Mouse (Mus musculus) forebrain, embryonic 12.5 days (tissue): Measurements from ENCODE around the gene Nkpd1. TPM values are rescaled to one million over a fixed set of nuclear protein-coding genes. Genes with fewer than 3 reads are reported as not detected.

Experiments
- ATAC-seq: fragments of 200-750 bp; cut with Nextera tagmentation; 2 replicates; pipeline ENCODE4 v1.8.0; 2017; ENCODE audit warnings: moderate TSS enrichment; ENCODE audit not compliant: low FRiP score
- H3K27ac ChIP-seq: fragments of 300-500 bp; sonication (generic); 2 replicates; pipeline ENCODE4 v1.5.1; 2016; ENCODE audit warnings: mild to moderate bottlenecking
- H3K27me3 ChIP-seq: fragments of 300-500 bp; sonication (generic); 2 replicates; pipeline ENCODE4 v1.6.1; 2016; ENCODE audit warnings: mild to moderate bottlenecking
- H3K36me3 ChIP-seq: fragments of 300-500 bp; sonication (generic); replicated peaks from 2 replicates; pipeline ENCODE4 v1.6.1; 2016; ENCODE audit warnings: mild to moderate bottlenecking
- H3K4me1 ChIP-seq: fragments of 300-500 bp; sonication (generic); 2 replicates; pipeline ENCODE4 v1.6.1; 2016
- H3K4me2 ChIP-seq: fragments of 300-500 bp; sonication (generic); 2 replicates; pipeline ENCODE4 v1.6.1; 2016; ENCODE audit warnings: mild to moderate bottlenecking, moderate library complexity
- H3K4me3 ChIP-seq: fragments of 300-500 bp; sonication (generic); replicated peaks from 2 replicates; pipeline ENCODE4 v1.5.1; 2016; ENCODE audit warnings: mild to moderate bottlenecking
- H3K9ac ChIP-seq: fragments of 300-500 bp; sonication (generic); 2 replicates; pipeline ENCODE4 v1.6.1; 2016; ENCODE audit warnings: mild to moderate bottlenecking
- H3K9me3 ChIP-seq: fragments of 300-500 bp; sonication (generic); 2 replicates; pipeline ENCODE4 v1.6.1; 2016
- WGBS: fragments of 180-500 bp; shearing (Covaris S2); methylation state at CpG from one replicate; pipeline ENCODE4 v1.1.7; 2016; 5-methylcytosine and 5-hydroxymethylcytosine counted together
- polyA plus RNA-seq: library from polyadenylated mRNA; unstranded; fragments of >200 nt; fragmentation: Nextera tagmentation; extraction: Ambion mirVana; gene quantifications from 2 replicates; pipeline ENCODE4 v1.2.1, GENCODE M21; 2016

Nkpd1 gene
- polyA plus RNA-seq, 1 experiment from 2014 or later = not detected

- H3K9me3 ChIP-seq = no peaks in the 10 kb centered on the region
- H3K27ac ChIP-seq = no peak overlapping the region
- H3K4me2 ChIP-seq = peak overlapping the region; percentile 39
- peaks cover 74% of the 10 kb centered on the region for H3K27me3 ChIP-seq
- no peaks in the 10 kb centered on the region for H3K36me3 ChIP-seq
- peaks cover 9% of the 10 kb centered on the region for H3K4me1 ChIP-seq
- WGBS = 1% methylated on average over 26 of the region's 26 CpGs
- ATAC-seq = no peak
- H3K9ac ChIP-seq = no peak overlapping the region
- H3K4me3 ChIP-seq = peak overlapping the region; percentile 17
Observed at GRCm38 (mm10) chr7:19491731-19492130, 25.9 kb upstream of the Nkpd1 start.

DNA sequence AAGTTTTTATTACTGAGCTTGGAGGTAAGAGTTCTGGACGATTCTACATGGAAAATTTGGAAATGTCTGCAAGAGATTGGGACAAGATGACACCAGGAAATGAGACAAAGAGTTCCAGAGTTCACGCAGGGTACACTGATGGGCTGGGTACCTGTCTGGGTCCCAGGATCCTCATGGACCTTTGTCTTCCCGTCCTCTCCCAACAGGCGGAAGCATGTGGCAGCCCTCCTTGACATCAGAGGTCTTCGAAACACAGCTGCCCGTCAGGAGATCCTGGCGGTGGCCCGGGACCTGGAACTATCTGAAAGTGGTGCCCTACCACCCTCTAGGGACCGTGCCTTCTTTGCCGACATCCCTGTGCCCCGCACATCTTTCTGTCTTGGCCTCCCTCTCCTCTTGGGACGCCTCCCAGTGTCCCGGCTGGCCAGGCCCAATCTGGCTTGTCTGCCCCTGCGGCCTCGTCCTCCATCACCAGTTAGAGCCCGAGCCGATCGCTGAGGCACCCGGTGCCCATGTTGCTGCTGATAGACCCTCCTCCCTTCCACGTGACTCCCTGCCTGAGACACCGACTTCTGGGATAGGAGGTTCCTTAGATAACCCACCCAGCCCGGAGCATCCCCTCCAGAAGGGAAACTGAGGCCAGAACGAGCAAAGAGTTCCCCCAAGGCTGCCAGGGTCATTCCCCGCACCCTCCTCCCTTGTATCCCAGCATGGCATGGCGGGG, 22.7 kb upstream of the Nkpd1 start:
- peaks cover 44% of the 10 kb centered on the region for H3K27me3 ChIP-seq
- H3K36me3 ChIP-seq = no peaks in the 10 kb centered on the region
- H3K4me2 ChIP-seq = no peak overlapping the region
- peaks cover 5% of the 10 kb centered on the region; the same call in 1 of the 2 replicates for H3K4me1 ChIP-seq
- 85% methylated on average over 25 of the region's 25 CpGs for WGBS
- no peaks in the 10 kb centered on the region for H3K9me3 ChIP-seq
- no peak overlapping the region for H3K9ac ChIP-seq
- H3K27ac ChIP-seq = no peak overlapping the region
- no peak overlapping the region for H3K4me3 ChIP-seq
- ATAC-seq = no peak

GRCm38 (mm10) chr7:19495521-19496213, 22.0 kb upstream of the Nkpd1 start:
- H3K4me1 ChIP-seq = peaks cover 5% of the 10 kb centered on the region; the same call in 1 of the 2 replicates
- H3K36me3 ChIP-seq = no peaks in the 10 kb centered on the region
- WGBS = 81% methylated on average over 20 of the region's 20 CpGs
- no peak for ATAC-seq
- H3K9me3 ChIP-seq = no peaks in the 10 kb centered on the region
- H3K27ac ChIP-seq = no peak overlapping the region
- peaks cover 36% of the 10 kb centered on the region for H3K27me3 ChIP-seq
- H3K4me3 ChIP-seq = no peak overlapping the region
- no peak overlapping the region for H3K9ac ChIP-seq
- H3K4me2 ChIP-seq = no peak overlapping the region

DNA sequence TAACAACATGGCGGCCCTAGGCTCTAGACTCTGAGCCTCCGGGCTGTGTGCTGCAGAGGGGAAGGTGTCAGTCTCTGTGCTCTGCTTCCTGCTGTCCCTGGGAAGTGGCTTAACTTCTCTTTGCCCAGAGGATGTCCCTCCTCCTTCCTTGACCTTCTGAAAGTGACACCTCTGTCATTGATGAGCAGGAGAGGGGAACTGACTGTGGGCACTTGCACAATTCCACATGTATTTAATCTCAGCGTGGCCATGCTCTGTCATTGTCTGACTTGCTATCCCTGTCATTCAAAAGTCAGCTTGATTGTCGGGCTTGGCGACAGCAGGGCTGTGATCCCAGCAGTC, 21.5 kb upstream of the Nkpd1 start:
- H3K27ac ChIP-seq = no peak overlapping the region
- no peaks in the 10 kb centered on the region for H3K9me3 ChIP-seq
- H3K36me3 ChIP-seq = no peaks in the 10 kb centered on the region
- H3K27me3 ChIP-seq = peaks cover 31% of the 10 kb centered on the region
- no peak for ATAC-seq
- no peak overlapping the region for H3K4me3 ChIP-seq
- 67% methylated on average over 5 of the region's 5 CpGs for WGBS
- H3K9ac ChIP-seq = no peak overlapping the region
- peaks cover 5% of the 10 kb centered on the region; the same call in 1 of the 2 replicates for H3K4me1 ChIP-seq
- no peak overlapping the region for H3K4me2 ChIP-seq

DNA sequence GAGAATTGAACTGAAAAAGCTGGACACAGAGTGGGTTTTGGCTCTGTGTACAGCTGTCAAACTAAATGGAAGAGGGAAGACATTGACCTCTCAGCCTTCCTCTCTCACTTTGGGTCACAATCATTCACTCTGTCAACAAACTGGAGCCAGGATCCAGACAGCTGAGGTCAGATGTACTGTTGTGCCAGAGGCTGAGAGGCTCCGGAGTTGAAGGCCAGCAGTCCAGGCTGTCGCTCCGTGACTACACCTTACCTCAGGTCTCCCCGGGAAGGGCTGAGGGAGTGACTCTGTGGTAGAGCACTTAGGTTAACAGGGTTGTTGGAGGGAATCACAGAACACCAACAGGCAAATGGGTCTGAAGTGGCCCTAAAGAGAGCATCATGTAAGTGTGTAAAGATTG, 19.3 kb upstream of the Nkpd1 start:
- H3K9ac ChIP-seq = no peak overlapping the region
- H3K4me2 ChIP-seq = no peak overlapping the region
- no peaks in the 10 kb centered on the region for H3K4me1 ChIP-seq
- H3K27ac ChIP-seq = no peak overlapping the region
- no peaks in the 10 kb centered on the region for H3K9me3 ChIP-seq
- H3K27me3 ChIP-seq = peaks cover 11% of the 10 kb centered on the region
- 90% methylated on average over 4 of the region's 4 CpGs for WGBS
- no peak overlapping the region for H3K4me3 ChIP-seq
- no peaks in the 10 kb centered on the region for H3K36me3 ChIP-seq
- no peak for ATAC-seq

DNA sequence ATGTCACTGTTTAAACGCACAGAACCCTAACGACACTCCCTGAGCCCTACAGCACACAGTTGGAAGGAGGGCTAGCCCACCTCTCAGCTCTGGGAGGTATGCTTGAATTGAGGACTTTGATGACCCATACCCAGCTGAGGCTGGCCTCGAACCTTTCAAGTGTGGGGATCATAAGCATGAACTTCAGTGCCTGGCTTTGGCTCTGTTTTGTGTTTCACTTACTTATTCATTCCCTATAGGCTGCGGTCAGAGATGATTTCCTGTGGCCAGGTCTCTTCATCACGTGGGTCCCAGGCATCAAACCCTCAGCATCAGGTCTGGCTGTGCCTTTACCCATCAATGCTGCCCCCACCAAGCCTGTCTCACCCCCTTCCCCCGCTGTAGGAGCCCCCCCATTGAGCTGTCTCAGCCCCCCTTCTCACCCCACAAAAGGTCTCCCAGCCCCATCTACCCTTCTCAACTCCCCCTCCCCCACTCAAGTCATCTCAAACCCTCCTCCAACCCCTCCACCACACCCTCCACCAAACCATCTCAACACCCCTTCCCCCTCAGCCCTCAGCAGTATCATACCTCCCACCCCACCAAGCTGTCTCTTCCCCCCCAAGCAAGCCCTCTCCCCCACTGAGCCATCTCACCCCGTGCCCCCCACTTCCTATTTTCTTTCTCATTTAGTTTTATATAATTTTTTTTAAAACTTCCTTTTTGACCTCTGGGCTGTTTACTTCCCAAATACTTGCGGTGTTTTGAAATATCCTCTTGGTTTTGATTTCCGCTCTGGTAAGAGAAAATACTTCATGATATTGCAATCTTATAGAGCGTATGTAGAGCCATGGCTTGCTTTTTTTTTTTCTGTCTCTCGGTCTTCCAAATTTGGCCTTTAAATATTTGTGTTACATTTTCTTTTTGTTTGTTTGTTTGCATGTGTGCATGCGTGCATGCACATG, 16.9 kb upstream of the Nkpd1 start:
- no peak overlapping the region for H3K4me3 ChIP-seq
- no peak overlapping the region for H3K4me2 ChIP-seq
- ATAC-seq = no peak
- H3K4me1 ChIP-seq = no peaks in the 10 kb centered on the region
- H3K9me3 ChIP-seq = no peaks in the 10 kb centered on the region
- H3K9ac ChIP-seq = no peak overlapping the region
- 0 out of 2 replicates have a peak, but pooled peaks cover 4% of the 10 kb centered on the region for H3K27me3 ChIP-seq
- WGBS = 78% methylated on average over 12 of the region's 12 CpGs
- H3K36me3 ChIP-seq = no peaks in the 10 kb centered on the region
- H3K27ac ChIP-seq = no peak overlapping the region

GRCm38 (mm10) chr7:19501658-19502057, 16.0 kb upstream of the Nkpd1 start:
- ATAC-seq = no peak
- Histone ChIP-seq H3K4me1 (peaks cover 6% of the 10 kb centered on the region; the same call in 1 of the 2 replicates), H3K36me3 (no peaks in the 10 kb centered on the region), H3K27ac (no peak overlapping the region), H3K4me3 (no peak overlapping the region), H3K9ac (no peak overlapping the region), H3K4me2 (no peak overlapping the region), H3K9me3 (no peaks in the 10 kb centered on the region), H3K27me3 (peaks cover 7% of the 10 kb centered on the region; the same call in 1 of the 2 replicates)
- WGBS = 86% methylated on average over 4 of the region's 4 CpGs

DNA sequence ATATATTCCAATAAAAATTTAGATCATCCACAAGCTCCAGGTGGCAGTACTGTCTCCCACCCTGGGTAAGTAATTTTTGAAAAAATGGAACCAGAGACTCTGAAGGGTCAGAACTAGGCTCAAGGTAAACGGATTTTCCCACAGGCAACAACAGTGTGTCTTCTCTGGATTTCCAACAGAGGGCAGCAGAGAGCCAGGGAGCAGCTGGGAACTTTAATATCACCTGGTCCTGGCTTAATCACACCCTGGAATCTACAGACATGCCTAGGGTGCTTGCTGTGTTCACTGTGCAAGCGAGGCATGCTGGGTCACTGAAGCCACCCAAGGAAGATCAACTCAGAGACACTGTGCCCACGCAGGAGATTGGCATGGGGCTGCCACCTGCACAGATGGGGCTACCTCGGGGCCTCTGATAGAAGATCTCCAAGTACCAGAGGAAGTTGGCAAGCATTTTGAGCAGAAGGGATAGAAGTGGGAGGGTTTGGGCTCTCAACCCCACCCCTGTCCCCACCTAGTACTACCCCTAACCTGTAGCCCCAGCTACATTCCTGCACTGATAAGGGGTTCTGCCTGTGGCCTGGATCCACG, 14.1 kb upstream of the Nkpd1 start:
- Histone ChIP-seq H3K4me1 (peaks cover 17% of the 10 kb centered on the region), H3K27me3 (peaks cover 7% of the 10 kb centered on the region; the same call in 1 of the 2 replicates), H3K4me3 (no peak overlapping the region), H3K9ac (no peak overlapping the region), H3K4me2 (no peak overlapping the region), H3K27ac (no peak overlapping the region), H3K36me3 (no peaks in the 10 kb centered on the region), H3K9me3 (no peaks in the 10 kb centered on the region)
- no peak for ATAC-seq
- 42% methylated on average over 5 of the region's 5 CpGs for WGBS

- H3K27me3 ChIP-seq = peaks cover 7% of the 10 kb centered on the region; the same call in 1 of the 2 replicates
- no peaks in the 10 kb centered on the region for H3K9me3 ChIP-seq
- no peak overlapping the region for H3K27ac ChIP-seq
- no peaks in the 10 kb centered on the region for H3K36me3 ChIP-seq
- H3K4me2 ChIP-seq = peak overlapping the region; percentile 97
- ATAC-seq = no peak
- peaks cover 27% of the 10 kb centered on the region for H3K4me1 ChIP-seq
- H3K4me3 ChIP-seq = peak overlapping the region; percentile 79; the same call in 1 of the 2 replicates
- peak overlapping the region; percentile 67; the same call in 1 of the 2 replicates for H3K9ac ChIP-seq
- WGBS = 24% methylated on average over 6 of the region's 6 CpGs
Observed at GRCm38 (mm10) chr7:19506326-19506725, 11.3 kb upstream of the Nkpd1 start.

- Histone ChIP-seq H3K4me1 (peaks cover 27% of the 10 kb centered on the region), H3K9ac (peak overlapping the region; percentile 67), H3K9me3 (no peaks in the 10 kb centered on the region), H3K27ac (peak overlapping the region; percentile 79), H3K4me2 (peak overlapping the region; percentile 97), H3K27me3 (peaks cover 7% of the 10 kb centered on the region; the same call in 1 of the 2 replicates), H3K36me3 (no peaks in the 10 kb centered on the region), H3K4me3 (peak overlapping the region; percentile 79)
- 1% methylated on average over 71 of the region's 71 CpGs for WGBS
- peak; percentile 33; the same call in 1 of the 2 replicates for ATAC-seq
Observed at GRCm38 (mm10) chr7:19506969-19507611, 10.5 kb upstream of the Nkpd1 start.

DNA sequence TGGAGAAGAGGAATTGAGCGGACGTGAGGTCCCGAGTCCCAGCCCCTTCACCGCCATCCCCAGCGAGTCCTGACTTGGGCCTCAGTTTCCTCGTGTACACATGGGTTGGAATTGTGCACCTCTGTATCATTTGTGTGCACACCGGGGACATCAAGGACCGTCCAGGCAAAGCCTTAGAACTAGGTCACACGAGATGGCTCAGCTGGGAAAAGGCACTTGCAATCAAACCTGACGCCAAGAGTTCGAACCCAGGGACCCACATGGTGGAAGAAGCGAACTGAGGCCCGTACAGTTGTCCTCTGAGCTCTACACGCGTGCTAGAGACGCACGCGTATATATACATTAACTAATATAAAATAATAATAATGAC, 10.0 kb upstream of the Nkpd1 start:
- ATAC-seq = no peak; the same call in 1 of the 2 replicates
- H3K4me2 ChIP-seq = peak overlapping the region; percentile 97

More for the DNA sequence above, 10.0 kb upstream of the Nkpd1 start:
- no peaks in the 10 kb centered on the region for H3K9me3 ChIP-seq
- H3K4me3 ChIP-seq = peak overlapping the region; percentile 79
- peaks cover 7% of the 10 kb centered on the region; the same call in 1 of the 2 replicates for H3K27me3 ChIP-seq
- H3K9ac ChIP-seq = peak overlapping the region; percentile 67
- no peaks in the 10 kb centered on the region for H3K36me3 ChIP-seq
- H3K27ac ChIP-seq = peak overlapping the region; percentile 79
- WGBS = 5% methylated on average over 18 of the region's 18 CpGs
- H3K4me1 ChIP-seq = peaks cover 27% of the 10 kb centered on the region
